Mouse (Mus musculus): ENCODE data around the gene Bet1l.

The Bet1l gene

DNA sequence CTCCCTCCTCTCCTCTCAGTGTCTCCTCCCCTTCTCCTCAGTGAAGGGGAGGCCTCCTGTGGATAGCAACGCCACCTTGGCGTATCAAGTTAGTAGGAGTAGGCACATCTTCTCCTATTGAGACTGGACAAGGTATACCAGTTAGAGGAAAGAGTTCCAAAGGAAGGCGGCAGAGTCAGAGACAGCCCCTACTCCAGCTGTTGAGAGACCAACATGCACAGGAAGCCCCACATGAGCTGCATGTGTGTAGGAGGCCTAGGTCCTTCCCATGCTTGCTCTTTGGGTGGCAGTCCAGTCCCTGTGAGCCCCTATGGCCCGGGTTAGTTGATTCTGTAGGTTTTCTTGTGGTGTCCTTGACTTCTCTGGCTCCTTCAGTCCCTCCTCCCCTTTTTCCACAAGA, 24.0 kb downstream of the Bet1l start:
- no peak for DNase-seq (ENCODE audit: low spot score)

DNA sequence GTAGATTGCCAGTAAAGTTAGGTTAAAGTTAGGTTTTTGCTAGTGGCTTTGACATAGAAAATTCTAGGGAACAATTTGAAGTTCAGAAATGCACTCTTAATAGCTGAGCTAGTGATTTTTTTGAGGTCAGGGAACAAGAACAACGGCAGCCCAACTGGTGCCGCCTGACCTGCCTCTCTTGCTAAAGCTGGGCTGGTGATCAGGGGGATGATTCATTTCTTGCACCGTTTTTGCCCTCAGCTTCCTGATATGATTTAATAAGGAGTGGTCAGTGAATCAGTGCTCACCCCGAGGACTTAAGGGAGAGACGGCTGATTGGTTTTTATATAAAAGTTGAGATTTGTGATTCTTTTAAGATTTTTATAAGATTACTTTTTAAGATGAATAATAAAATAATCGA, 25.9 kb downstream of the Bet1l start:
- no peak for DNase-seq (ENCODE audit: low spot score)

DNA sequence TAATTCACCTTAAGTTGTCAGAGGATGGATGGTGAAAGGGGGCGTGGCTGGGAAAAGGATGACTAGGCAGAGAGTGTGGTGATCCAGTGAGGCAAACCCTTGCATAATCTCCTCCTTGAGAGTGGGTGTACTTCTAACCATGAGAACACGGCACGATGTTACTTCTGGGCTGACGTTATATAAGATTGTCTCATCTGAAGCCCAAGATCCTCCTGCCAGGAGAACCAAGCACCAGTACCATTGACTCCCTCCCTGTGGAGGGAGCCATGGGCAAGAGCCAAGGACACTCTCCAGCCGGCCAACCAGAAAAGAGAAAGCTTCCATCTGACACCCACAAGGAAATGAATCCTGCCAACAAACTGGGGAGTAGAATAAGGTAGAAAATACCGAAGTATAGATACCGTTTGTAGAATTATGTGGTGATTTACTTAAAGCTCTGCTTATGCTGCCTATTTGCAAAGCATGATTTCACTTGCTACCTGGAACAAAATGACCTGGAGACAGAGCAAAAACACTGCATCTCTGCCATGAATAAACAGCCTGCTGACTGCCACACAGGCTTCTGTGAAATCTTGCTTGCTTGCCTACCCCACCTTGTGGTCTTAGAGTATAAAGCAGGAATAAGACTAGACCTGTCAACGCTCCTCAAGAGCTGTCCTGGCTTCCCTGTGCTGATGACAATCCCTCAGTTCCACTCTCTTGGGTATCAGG, 29.1 kb downstream of the Bet1l start:
- DNase-seq (ENCODE audit: low spot score), result peak; percentile 76

DNA sequence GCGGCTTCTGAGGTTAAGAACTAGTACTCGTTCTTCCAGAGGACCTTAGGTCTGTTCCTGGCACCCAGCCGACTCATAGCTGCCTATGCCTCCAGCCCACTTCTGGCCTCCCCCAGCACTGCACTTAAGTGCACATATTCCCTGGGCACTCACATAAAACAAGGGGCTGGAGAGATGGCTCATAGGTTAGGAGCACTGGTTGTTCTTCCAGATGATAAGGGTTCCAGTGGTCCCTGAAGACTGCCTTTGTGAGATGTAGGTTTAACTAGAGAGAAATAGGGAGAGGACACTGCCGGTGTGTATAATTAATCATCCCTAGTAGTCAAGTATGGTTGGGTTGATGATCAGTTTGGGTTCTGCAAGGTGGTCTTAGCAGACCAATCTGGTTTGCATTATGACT, 34.6 kb downstream of the Bet1l start:
- no peak for DNase-seq (ENCODE audit: low spot score)

DNA sequence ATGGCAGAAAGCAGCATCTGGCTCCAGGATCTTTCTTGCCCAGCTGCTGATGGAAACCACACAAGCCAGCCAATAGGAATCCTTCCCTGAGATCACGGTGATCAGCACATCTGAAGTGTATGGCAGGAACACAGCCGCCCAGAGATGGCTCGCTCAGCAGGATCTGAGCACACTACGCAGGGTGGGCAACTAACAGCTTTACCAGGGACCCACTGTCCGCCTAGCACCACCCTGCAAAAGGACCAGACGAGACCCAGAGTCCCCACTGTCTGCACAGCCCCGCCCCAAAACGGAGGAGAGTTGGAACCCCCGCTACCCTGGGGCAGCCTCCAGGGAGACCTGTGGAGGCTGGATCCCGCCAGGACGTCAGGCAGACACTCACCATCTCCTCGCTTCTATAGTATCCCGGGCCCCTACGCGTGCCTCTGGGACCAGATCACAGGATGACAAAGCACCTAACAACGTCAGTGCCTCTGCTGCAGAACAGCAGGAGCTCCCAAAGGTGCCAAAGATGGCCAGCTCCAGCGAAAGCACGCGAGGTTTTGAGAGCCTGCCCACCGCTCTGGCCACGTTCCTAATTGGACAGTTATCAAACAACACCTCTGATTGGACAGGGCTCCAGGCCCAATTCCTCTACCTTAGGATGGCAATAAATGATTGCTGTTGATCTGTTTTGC, 35.6 kb downstream of the Bet1l start, which contains the start of gene Zfp941:
Gene Zfp941 (minus strand): TSS at position 526 of the 677 bp plus-strand sequence.
- DNase-seq (ENCODE audit: low spot score), result peak; percentile 95

DNA sequence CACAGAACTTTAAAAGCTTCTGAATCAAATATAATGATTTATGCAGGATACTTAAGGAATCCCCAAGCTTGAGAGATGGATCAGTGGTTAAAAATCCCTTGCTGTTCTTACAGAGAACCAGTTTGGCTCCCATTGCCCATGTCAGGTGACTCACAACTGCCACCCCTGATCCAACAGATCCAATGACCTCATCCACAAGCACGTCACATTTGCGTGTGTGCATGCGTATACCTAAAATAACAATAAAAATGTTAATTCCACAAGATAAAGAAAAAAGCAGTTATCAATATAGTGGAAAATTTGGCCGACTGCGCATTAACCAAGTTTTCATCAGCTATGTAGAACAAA, 36.1 kb downstream of the Bet1l start:
- no peak for DNase-seq (ENCODE audit: low spot score)

DNA sequence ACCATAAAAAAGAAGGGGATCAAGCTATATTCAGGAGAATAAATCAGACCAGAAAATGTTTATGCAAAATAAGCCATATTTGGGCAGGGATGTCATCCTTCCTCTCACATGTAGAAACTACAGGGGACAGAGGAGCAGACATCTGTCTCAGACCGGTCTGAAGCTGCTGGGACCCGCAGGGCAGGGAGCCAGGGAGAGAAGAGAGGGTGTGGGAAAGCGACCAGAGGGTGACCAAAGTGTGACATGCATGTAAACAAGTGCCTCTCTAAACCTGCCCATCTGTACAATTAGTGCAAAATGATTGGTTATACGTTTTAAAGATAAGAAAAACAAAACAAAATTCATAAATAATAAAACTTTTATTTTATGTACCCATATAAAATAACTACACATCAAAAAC, 37.2 kb downstream of the Bet1l start:
- peak; percentile 22 for DNase-seq (ENCODE audit: low spot score)

DNA sequence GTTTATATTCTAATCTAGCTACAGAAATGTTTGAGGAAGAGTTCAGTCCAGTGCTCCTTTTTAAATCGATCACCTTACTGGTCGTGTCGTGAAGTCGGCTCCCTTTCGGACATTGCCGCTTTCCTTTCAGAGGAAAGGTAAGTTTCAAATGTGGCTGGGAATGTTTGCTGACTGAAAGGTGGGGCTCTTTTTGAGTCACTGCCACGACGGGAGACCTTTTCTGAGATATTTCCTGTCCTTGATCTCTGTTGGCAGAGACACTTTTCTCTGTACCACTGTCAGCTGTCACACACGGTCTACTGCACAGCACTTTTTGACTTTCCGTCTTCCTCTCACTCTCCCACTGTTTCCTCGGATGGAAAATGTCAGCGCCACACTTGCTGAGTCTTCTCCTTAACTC, 44.5 kb downstream of the Bet1l start:
- DNase-seq (ENCODE audit: low spot score), result no peak

DNA sequence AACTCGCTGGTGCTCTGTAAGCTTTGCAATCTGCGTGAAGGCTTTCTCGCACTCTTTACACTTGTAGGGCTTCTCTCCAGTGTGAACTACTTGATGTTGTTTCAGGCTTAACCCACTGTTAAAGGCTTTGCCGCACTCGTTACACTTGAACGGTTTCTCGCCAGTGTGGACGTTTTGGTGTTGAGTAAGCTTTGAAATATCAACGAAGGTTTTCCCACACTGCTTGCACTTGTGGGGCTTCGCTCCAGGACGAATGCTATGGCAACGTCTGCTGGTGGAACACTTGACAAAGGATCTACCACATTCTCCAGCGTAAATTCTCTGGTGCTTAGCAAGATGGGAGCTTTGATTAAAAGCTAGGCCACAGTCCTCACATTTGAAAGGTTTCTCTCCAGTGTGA, 45.7 kb downstream of the Bet1l start:
- no peak for DNase-seq (ENCODE audit: low spot score)

DNA sequence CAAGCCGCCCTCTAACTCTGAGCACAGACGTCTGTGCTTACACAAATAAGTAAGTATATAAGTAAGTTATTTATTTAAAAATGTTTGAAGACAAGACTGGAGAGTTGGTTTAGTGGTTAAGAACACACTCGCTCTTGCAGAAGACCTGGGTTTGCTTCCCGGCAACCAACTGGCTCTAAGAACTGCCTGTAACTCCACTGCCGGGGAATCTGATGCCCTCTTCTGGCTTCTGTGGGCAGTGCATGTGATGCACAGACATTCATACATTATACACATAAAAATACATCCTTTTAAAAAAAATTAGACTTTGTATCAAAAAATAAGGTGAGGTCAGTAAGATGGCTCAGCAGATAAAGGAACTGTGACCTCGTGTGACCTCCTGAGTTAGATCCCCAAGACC, 46.9 kb downstream of the Bet1l start:
- no peak for DNase-seq (ENCODE audit: low spot score)

DNA sequence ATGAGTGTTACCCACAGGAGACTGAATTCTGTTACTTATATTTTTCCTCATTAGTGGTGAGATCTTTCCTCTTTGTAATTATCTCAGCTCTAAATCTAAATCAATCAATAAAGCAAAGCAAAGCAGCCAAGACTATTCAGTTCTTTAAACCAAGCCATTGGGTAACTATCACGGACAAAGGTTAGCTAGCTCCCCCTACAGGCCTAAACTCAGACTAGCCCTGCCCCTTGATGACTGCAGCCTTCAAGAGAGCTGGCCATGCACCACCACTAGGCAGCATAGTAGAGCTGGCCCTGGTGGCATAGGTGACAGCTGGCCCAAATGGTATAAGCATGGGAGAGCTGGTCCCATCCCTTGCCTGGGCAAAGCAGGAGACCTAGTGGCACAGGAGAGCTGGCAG, 51.7 kb downstream of the Bet1l start:
- peak; percentile 37 for DNase-seq (ENCODE audit: low spot score)

All from MN1 (cell line).